Comparison of ENCODE assay signal across 26 mouse cellular contexts in the genomic region with DNA sequence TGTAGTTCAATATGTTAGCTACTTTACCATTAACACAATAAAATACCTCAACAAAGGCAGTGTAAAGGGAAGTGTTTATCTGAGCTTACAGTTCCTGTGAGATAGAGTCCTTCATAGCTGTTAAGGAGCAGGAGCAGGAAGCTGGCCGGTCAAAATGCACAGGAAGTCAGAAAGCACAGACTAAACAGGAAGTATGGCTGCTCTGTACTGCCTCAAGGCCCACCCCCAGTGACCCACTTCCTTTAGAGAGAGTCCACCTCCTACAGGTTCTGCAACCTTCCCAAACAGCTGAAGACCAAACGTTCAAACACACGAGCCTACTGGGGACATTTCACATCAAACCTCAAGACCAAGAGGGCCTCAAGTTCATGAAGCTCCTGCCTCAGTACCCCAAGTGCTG. TPM values are rescaled to one million over a fixed set of nuclear protein-coding genes. Genes with fewer than 3 reads are reported as not detected.
DNase-seq lines count a peak whose midpoint lies in the region; ATAC-seq and TF ChIP-seq lines count a peak whose summit lies in the region.
"Had no signal": no experiment of that assay in that cellular context is flagged by ENCODE, and none has a peak within 500 bp of the region (broad histone marks: within the 10 kb centered on the region; RNA-seq: fewer than 3 reads in every experiment).

No protein-coding gene starts in this region.

- ATAC-seq in CD4-positive, CD25-positive, alpha-beta regulatory T cell, adult 4 months: peak; percentile 97
- peak; percentile 35; the same call in 1 of the 2 replicates for ATAC-seq in granulocyte monocyte progenitor cell, adult 5-6 weeks (replicated peaks; ENCODE audit: poor library complexity, severe bottlenecking)
- ATAC-seq: hindbrain, postnatal 0 days; midbrain, embryonic 16.5 days had no signal

- H3K4me3 ChIP-seq in thymus, adult 2 months (ENCODE audit: control insufficient read depth, insufficient read depth, low read length): no peak overlapping the region
- H3K4me3 ChIP-seq: embryonic facial prominence, embryonic 13.5 days; erythroblast, embryonic 14.5 days; forebrain, embryonic 12.5 days; gastrocnemius, adult 2 months; limb, embryonic 15.5 days; neural tube, embryonic 15.5 days had no signal

- 66% methylated on average over 3 of the region's 3 CpGs for whole genome bisulfite sequencing in thymus, adult 2 months

- H3K4me1 ChIP-seq in thymus, adult 2 months (replicated peaks; ENCODE audit: control insufficient read depth, insufficient read depth, low read length): peaks cover 4% of the 10 kb centered on the region; the same call in 1 of the 2 replicates
- H3K4me1 ChIP-seq: embryonic facial prominence, embryonic 13.5 days; forebrain, embryonic 12.5 days; limb, embryonic 15.5 days; neural tube, embryonic 15.5 days had no signal

- no peak for TF ChIP-seq CTCF in thymus, adult 2 months (IDR thresholded peaks at IDR 0.05; ENCODE audit: borderline replicate concordance, control insufficient read depth, extremely low read depth, insufficient read depth, low read length, poor library complexity)

- no peaks in the 10 kb centered on the region for H3K36me3 ChIP-seq in thymus, adult 2 months (ENCODE audit: control insufficient read depth, insufficient read depth, low read length)
- no peaks in the 10 kb centered on the region for H3K36me3 ChIP-seq in splenic B cell, adult 2 months (ENCODE audit: control insufficient read depth, insufficient read depth, low read length, poor library complexity, severe bottlenecking)
- H3K36me3 ChIP-seq: embryonic facial prominence, embryonic 13.5 days; forebrain, embryonic 12.5 days; limb, embryonic 15.5 days; neural tube, embryonic 15.5 days had no signal

- no peak overlapping the region for H3K27ac ChIP-seq in thymus, adult 2 months (ENCODE audit: control insufficient read depth, insufficient read depth, low read length)
- H3K27ac ChIP-seq: embryonic facial prominence, embryonic 13.5 days; forebrain, embryonic 12.5 days; gastrocnemius, adult 2 months; hindbrain, postnatal 0 days; limb, embryonic 15.5 days; liver, embryonic 14.5 days; neural tube, embryonic 15.5 days had no signal

- TF ChIP-seq POLR2A in thymus, adult 2 months (IDR thresholded peaks at IDR 0.05; ENCODE audit: control insufficient read depth, extremely low read depth, insufficient read depth, low read length, poor library complexity): no peak

- DNase-seq in thymus, postnatal 0 days (ENCODE audit: low spot score): peak; percentile 45
- DNase-seq in thymus, adult 2 months: no peak
- DNase-seq in splenic B cell, adult 2 months (ENCODE audit: low read depth, low spot score): peak; percentile 12
- DNase-seq in urinary bladder, postnatal 36 days (ENCODE audit: low spot score in 2 of 2): no peak
- no peak for DNase-seq in gastrocnemius, postnatal 25 days
- DNase-seq in MN1 (ENCODE audit: low spot score): no peak
- DNase-seq: adrenal gland, postnatal 10 days; cerebellum, adult 2 months; cerebellum, postnatal 25 days; gastrocnemius, adult 2 months; heart, postnatal 10 days; kidney, adult 11 months; layer of hippocampus, adult 9-11 months; left cerebral cortex, postnatal 4 days; lung, embryonic 14.5 days; right cerebral cortex, adult 18-20 months had no signal

- no peaks in the 10 kb centered on the region for H3K27me3 ChIP-seq in thymus, adult 2 months (ENCODE audit: control insufficient read depth, insufficient read depth, low read length)
- no peaks in the 10 kb centered on the region for H3K27me3 ChIP-seq in splenic B cell, adult 2 months (ENCODE audit: control insufficient read depth, insufficient read depth, low read length, poor library complexity, severe bottlenecking)
- H3K27me3 ChIP-seq: embryonic facial prominence, embryonic 13.5 days; forebrain, embryonic 12.5 days; limb, embryonic 15.5 days; neural tube, embryonic 15.5 days had no signal

RNA-seq across cellular contexts. Expression of gene Rras2, which starts 28.3 kb away (rescaled TPM):
- 56.8 and 58.2 TPM in 2 replicates for polyA plus RNA-seq in thymus, postnatal 0 days (2015; fragmentation: Nextera tagmentation; extraction: Ambion mirVana)
- 27.4 and 37.2 TPM in 2 replicates for polyA plus RNA-seq in thymus, adult 2 months (2012; rRNA removed)
- 10 to 100 TPM in 1 of 2 experiments, 1 to 10 TPM in 1; 7.8 to 11.1 TPM for polyA plus RNA-seq in CD4-positive, CD25-positive, alpha-beta regulatory T cell, adult 4 months (2017; shearing (Covaris generic))
- 0.97 and 3.5 TPM in 2 replicates for total RNA-seq in granulocyte monocyte progenitor cell, adult 5-6 weeks (2014; fragmentation: Nextera tagmentation)
- 1.1 and 1.6 TPM in 2 replicates for total RNA-seq in granulocyte monocyte progenitor cell, adult 5-6 weeks (2017)
- 10 to 100 TPM; 13.9 to 18.5 TPM for total RNA-seq in gastrocnemius, postnatal 25 days (2021)
- polyA plus RNA-seq: erythroblast, embryonic 14.5 days had no signal

Comparison
In these comparisons a context has a peak if more than half of its experiments do, and no peak if none do; other contexts are left out.
1. DNase-seq: peak in thymus, postnatal 0 days (single experiment) and splenic B cell, adult 2 months (single experiment); none in thymus, adult 2 months (single experiment), urinary bladder, postnatal 36 days (0 of 2), gastrocnemius, postnatal 25 days (single experiment) and MN1 (single experiment).